Mouse (Mus musculus) small intestine, adult 2 months (tissue): ENCODE results near the gene Mon1a. TPM values are rescaled to one million over a fixed set of nuclear protein-coding genes. Genes with fewer than 3 reads are reported as not detected.

Experiments
- H3K27ac ChIP-seq: fragments of 200-500 bp; 2 replicates; pipeline ENCODE4 v1.5.1; 2012; ENCODE audit warnings: low read depth, low read length, control low read depth, inconsistent platforms; ENCODE audit not compliant: insufficient read depth
- H3K27me3 ChIP-seq: fragments of 200-500 bp; 2 replicates; pipeline ENCODE4 v1.6.1; 2012; ENCODE audit warnings: mild to moderate bottlenecking, moderate library complexity, low read length, inconsistent platforms; ENCODE audit not compliant: control insufficient read depth, insufficient read depth
- H3K36me3 ChIP-seq: fragments of 200-500 bp; 2 replicates; pipeline ENCODE4 v1.6.1; 2012; ENCODE audit warnings: mild to moderate bottlenecking, low read length, control low read depth, inconsistent platforms; ENCODE audit not compliant: control insufficient read depth, insufficient read depth
- H3K4me1 ChIP-seq: fragments of 200-500 bp; 2 replicates; pipeline ENCODE4 v1.6.1; 2012; ENCODE audit warnings: low read length, inconsistent platforms, mixed read lengths; ENCODE audit not compliant: control insufficient read depth, insufficient read depth, insufficient read length
- H3K4me3 ChIP-seq: fragments of 200-500 bp; 2 replicates; pipeline ENCODE4 v1.5.1; 2012; ENCODE audit warnings: low read depth, mild to moderate bottlenecking, control low read depth, inconsistent platforms, low read length, moderate library complexity
- CTCF ChIP-seq: fragments of 200-500 bp; IDR thresholded peaks from 2 replicates; pipeline ENCODE4 v1.5.1; 2012; ENCODE audit warnings: low read depth, mild to moderate bottlenecking, control low read depth, inconsistent platforms, low read length, moderate library complexity, mixed read lengths; ENCODE audit not compliant: insufficient replicate concordance, insufficient read length; ENCODE audit errors: extremely low read depth
- POLR2A ChIP-seq: fragments of 200-500 bp; IDR thresholded peaks from 2 replicates; pipeline ENCODE4 v1.6.1; 2012; ENCODE audit warnings: low read depth, mild to moderate bottlenecking, control low read depth, inconsistent platforms, low read length, moderate library complexity
- WGBS: fragments of 180-500 bp; shearing (Covaris S2); methylation state at CpG from one replicate; pipeline ENCODE4 v1.1.7; 2018; 5-methylcytosine and 5-hydroxymethylcytosine counted together
- polyA plus RNA-seq: library from polyadenylated mRNA; depleted of rRNA; stranded (reverse); fragments of >200 nt; gene quantifications from 2 replicates; pipeline ENCODE4 v1.2.3, GENCODE M21; 2012

The Mon1a gene
- polyA plus RNA-seq, 1 experiment: 147 TPM

GRCm38 (mm10) chr9:107923021-107923420, 35.1 kb downstream of the Mon1a start:
- WGBS: 29% methylated on average over 7 of the region's 7 CpGs
- no peaks in the 10 kb centered on the region for H3K4me1 ChIP-seq
- peaks cover 29% of the 10 kb centered on the region for H3K36me3 ChIP-seq
- no peak overlapping the region for H3K4me3 ChIP-seq
- H3K27ac ChIP-seq: no peak overlapping the region
- H3K27me3 ChIP-seq: no peaks in the 10 kb centered on the region
- TF ChIP-seq CTCF (peak; percentile 73), POLR2A (no peak)

GRCm38 (mm10) chr9:107923956-107924355, 36.0 kb downstream of the Mon1a start:
- TF ChIP-seq CTCF (no peak), POLR2A (no peak)
- Histone ChIP-seq H3K4me1 (no peaks in the 10 kb centered on the region), H3K36me3 (peaks cover 20% of the 10 kb centered on the region), H3K27me3 (no peaks in the 10 kb centered on the region), H3K27ac (no peak overlapping the region), H3K4me3 (no peak overlapping the region)
- WGBS: 60% methylated on average over 6 of the region's 6 CpGs

- H3K4me3 ChIP-seq: no peak overlapping the region
- no peaks in the 10 kb centered on the region for H3K27me3 ChIP-seq
- TF ChIP-seq POLR2A (no peak), CTCF (no peak)
- H3K4me1 ChIP-seq: no peaks in the 10 kb centered on the region
- peaks cover 10% of the 10 kb centered on the region for H3K36me3 ChIP-seq
- H3K27ac ChIP-seq: no peak overlapping the region
- WGBS: 64% methylated on average over 3 of the region's 3 CpGs
Measured at GRCm38 (mm10) chr9:107925251-107925650, 37.3 kb downstream of the Mon1a start.

DNA sequence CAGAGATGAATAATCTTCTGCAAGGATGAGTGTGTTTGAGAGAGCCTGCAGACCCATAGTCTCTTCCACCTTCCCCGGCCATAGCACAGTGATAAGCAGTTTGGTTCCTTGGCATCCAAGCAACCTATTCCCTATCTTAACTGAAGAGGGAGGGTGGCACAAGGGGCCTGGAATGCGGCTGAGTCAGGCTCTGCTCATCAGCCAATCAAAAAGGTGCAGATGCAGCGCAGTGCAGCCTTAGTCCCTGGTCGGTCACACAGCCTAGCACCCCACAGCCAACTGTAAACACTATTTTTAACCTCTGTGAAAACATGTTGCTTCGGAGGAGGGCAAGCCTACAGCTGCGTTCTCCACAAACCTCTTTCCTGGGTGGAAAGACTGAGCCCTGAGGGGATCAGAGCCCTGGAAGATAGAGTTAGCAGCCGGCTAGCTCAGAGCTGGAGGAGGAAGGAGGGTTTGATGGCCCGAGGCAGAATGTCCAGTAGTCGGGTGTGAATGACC, 39.0 kb downstream of the Mon1a start:
- no peak for TF ChIP-seq POLR2A
- TF ChIP-seq CTCF: no peak
- 47% methylated on average over 9 of the region's 9 CpGs for WGBS
- H3K4me1 ChIP-seq: peaks cover 13% of the 10 kb centered on the region
- no peak overlapping the region for H3K4me3 ChIP-seq
- H3K36me3 ChIP-seq: 0 out of 2 replicates have a peak, but pooled peaks cover 4% of the 10 kb centered on the region
- no peak overlapping the region for H3K27ac ChIP-seq
- no peaks in the 10 kb centered on the region for H3K27me3 ChIP-seq

- Histone ChIP-seq H3K4me1 (peaks cover 16% of the 10 kb centered on the region), H3K4me3 (no peak overlapping the region), H3K36me3 (0 out of 2 replicates have a peak, but pooled peaks cover 4% of the 10 kb centered on the region), H3K27me3 (no peaks in the 10 kb centered on the region), H3K27ac (no peak overlapping the region)
- WGBS: 86% methylated on average over 5 of the region's 5 CpGs
- TF ChIP-seq POLR2A: no peak
Measured at GRCm38 (mm10) chr9:107927749-107928148, 39.8 kb downstream of the Mon1a start.

GRCm38 (mm10) chr9:107928169-107928568, 40.2 kb downstream of the Mon1a start, which contains the start of gene Actl11:
Gene Actl11, plus strand, starts transcription at chr9:107928469.
- no peak within 1 kb of the TSS for H3K27ac ChIP-seq
- 0 out of 2 replicates have a peak, but pooled peaks cover 2% of the 10 kb centered on the region for H3K36me3 ChIP-seq
- H3K4me3 ChIP-seq: no peak within 1 kb of the TSS
- 68% methylated on average over 3 of the region's 3 CpGs for WGBS
- H3K4me1 ChIP-seq: peaks cover 16% of the 10 kb centered on the region
- TF ChIP-seq CTCF: no peak
- no peak for TF ChIP-seq POLR2A
- H3K27me3 ChIP-seq: no peaks in the 10 kb centered on the region

DNA sequence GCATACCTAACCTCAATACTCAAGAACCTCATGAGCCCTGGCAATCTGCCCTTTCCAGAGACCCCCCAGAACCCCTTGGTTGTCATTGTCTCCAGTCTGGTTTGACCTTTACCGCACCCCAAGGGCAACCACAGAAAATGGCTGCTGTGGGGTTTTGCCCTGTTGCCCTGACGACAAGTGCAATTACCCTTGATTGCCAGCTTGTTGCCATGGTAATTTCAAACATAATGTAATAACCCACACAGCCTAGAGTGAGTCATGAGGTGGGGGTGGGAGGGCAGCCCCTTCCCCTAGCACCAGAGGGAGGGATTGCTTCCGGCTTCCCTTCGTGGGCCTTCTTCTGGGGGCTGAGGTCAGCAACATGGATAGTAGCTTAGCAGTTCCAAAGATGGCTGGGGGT, 44.3 kb downstream of the Mon1a start:
- Histone ChIP-seq H3K27me3 (peaks cover 14% of the 10 kb centered on the region), H3K4me3 (no peak overlapping the region), H3K36me3 (no peaks in the 10 kb centered on the region), H3K27ac (no peak overlapping the region), H3K4me1 (peaks cover 20% of the 10 kb centered on the region)
- no peak for TF ChIP-seq CTCF
- no peak for TF ChIP-seq POLR2A
- 68% methylated on average over 4 of the region's 4 CpGs for WGBS
